Mouse (Mus musculus): ENCODE results near the gene Morc3. TPM values are rescaled to one million over a fixed set of nuclear protein-coding genes. Genes with fewer than 3 reads are reported as not detected.

Morc3 gene
- polyA plus RNA-seq (2014; fragmentation: Nextera tagmentation; extraction: Ambion mirVana): 35.1 and 36.0 TPM in 2 replicates

- H3K4me3 ChIP-seq (ENCODE audit: low read depth, low read length): peak within 1 kb of the TSS; percentile 97
- H3K4me2 ChIP-seq: peak within 1 kb of the TSS; percentile 80
- H3K36me3 ChIP-seq (ENCODE audit: insufficient read depth): 0 out of 2 replicates have a peak, but pooled peaks cover 3% of the 10 kb centered on the region
- H3K27ac ChIP-seq (ENCODE audit: low read depth): peak within 1 kb of the TSS; percentile 95
- peak; percentile 100 for DNase-seq
- ATAC-seq (ENCODE audit: insufficient read depth): peak; percentile 97
- no peaks in the 10 kb centered on the region for H3K27me3 ChIP-seq (ENCODE audit: insufficient read depth, low read length)
- 0 out of 2 replicates have a peak, but pooled peaks cover 4% of the 10 kb centered on the region for H3K4me1 ChIP-seq (ENCODE audit: insufficient read depth)
- 11% methylated on average over 53 of the region's 55 CpGs for WGBS
- TF ChIP-seq CTCF (IDR thresholded peaks at IDR 0.05; ENCODE audit: low read depth): no peak
- H3K9me3 ChIP-seq (ENCODE audit: low read depth, low read length): no peaks in the 10 kb centered on the region
- H3K9ac ChIP-seq: peak within 1 kb of the TSS; percentile 96
These were observed at the start of gene Morc3 for GRCm38 (mm10) chr16:93831627-93832395. Gene Morc3 (plus strand): TSS chr16:93832121.

GRCm38 (mm10) chr16:93784175-93784574, 47.7 kb upstream of the Morc3 start:
- no peaks in the 10 kb centered on the region for H3K9me3 ChIP-seq (ENCODE audit: low read depth, low read length)
- H3K27me3 ChIP-seq (ENCODE audit: insufficient read depth, low read length): no peaks in the 10 kb centered on the region
- 0 out of 2 replicates have a peak, but pooled peaks cover 3% of the 10 kb centered on the region for H3K36me3 ChIP-seq (ENCODE audit: insufficient read depth)
- ATAC-seq (ENCODE audit: insufficient read depth) (no peak), DNase-seq (no peak)
- H3K9ac ChIP-seq: no peak overlapping the region
- WGBS: 90% methylated on average over 7 of the region's 7 CpGs
- no peaks in the 10 kb centered on the region for H3K4me1 ChIP-seq (ENCODE audit: insufficient read depth)
- no peak overlapping the region for H3K4me2 ChIP-seq
- H3K27ac ChIP-seq (ENCODE audit: low read depth): no peak overlapping the region
- H3K4me3 ChIP-seq (ENCODE audit: low read depth, low read length): no peak overlapping the region
- peak; percentile 33 for TF ChIP-seq CTCF (IDR thresholded peaks at IDR 0.05; ENCODE audit: low read depth)

GRCm38 (mm10) chr16:93785805-93786204, 46.1 kb upstream of the Morc3 start:
- H3K4me1 ChIP-seq (ENCODE audit: insufficient read depth): no peaks in the 10 kb centered on the region
- 4% methylated on average over 9 of the region's 9 CpGs for WGBS
- ATAC-seq (ENCODE audit: insufficient read depth) (peak; percentile 93), DNase-seq (peak; percentile 95)
- no peaks in the 10 kb centered on the region for H3K9me3 ChIP-seq (ENCODE audit: low read depth, low read length)
- no peak overlapping the region for H3K9ac ChIP-seq
- no peaks in the 10 kb centered on the region for H3K27me3 ChIP-seq (ENCODE audit: insufficient read depth, low read length)
- H3K4me3 ChIP-seq (ENCODE audit: low read depth, low read length): no peak overlapping the region
- TF ChIP-seq CTCF (IDR thresholded peaks at IDR 0.05; ENCODE audit: low read depth): peak; percentile 97
- 0 out of 2 replicates have a peak, but pooled peaks cover under 1% of the 10 kb centered on the region for H3K36me3 ChIP-seq (ENCODE audit: insufficient read depth)
- H3K4me2 ChIP-seq: no peak overlapping the region
- H3K27ac ChIP-seq (ENCODE audit: low read depth): no peak overlapping the region

GRCm38 (mm10) chr16:93788388-93788787, 43.5 kb upstream of the Morc3 start:
- 85% methylated on average over 4 of the region's 4 CpGs for WGBS
- Histone ChIP-seq H3K4me3 (ENCODE audit: low read depth, low read length) (no peak overlapping the region), H3K9ac (no peak overlapping the region), H3K9me3 (ENCODE audit: low read depth, low read length) (no peaks in the 10 kb centered on the region), H3K4me1 (ENCODE audit: insufficient read depth) (no peaks in the 10 kb centered on the region), H3K4me2 (no peak overlapping the region), H3K36me3 (ENCODE audit: insufficient read depth) (no peaks in the 10 kb centered on the region), H3K27ac (ENCODE audit: low read depth) (no peak overlapping the region), H3K27me3 (ENCODE audit: insufficient read depth, low read length) (no peaks in the 10 kb centered on the region)
- DNase-seq (no peak), ATAC-seq (ENCODE audit: insufficient read depth) (no peak)
- no peak for TF ChIP-seq CTCF (IDR thresholded peaks at IDR 0.05; ENCODE audit: low read depth)

- Histone ChIP-seq H3K27me3 (ENCODE audit: insufficient read depth, low read length) (no peaks in the 10 kb centered on the region), H3K9ac (no peak overlapping the region), H3K4me3 (ENCODE audit: low read depth, low read length) (no peak overlapping the region), H3K36me3 (ENCODE audit: insufficient read depth) (no peaks in the 10 kb centered on the region), H3K9me3 (ENCODE audit: low read depth, low read length) (no peaks in the 10 kb centered on the region), H3K4me1 (ENCODE audit: insufficient read depth) (no peaks in the 10 kb centered on the region), H3K4me2 (no peak overlapping the region), H3K27ac (ENCODE audit: low read depth) (no peak overlapping the region)
- TF ChIP-seq CTCF (IDR thresholded peaks at IDR 0.05; ENCODE audit: low read depth): no peak
- 94% methylated on average over 8 of the region's 8 CpGs for WGBS
- DNase-seq: no peak
- ATAC-seq (ENCODE audit: insufficient read depth): no peak
These were observed 43.0 kb upstream of the Morc3 start for GRCm38 (mm10) chr16:93788881-93789280.

- H3K4me2 ChIP-seq: no peak overlapping the region
- 38% methylated on average over 5 of the region's 5 CpGs for WGBS
- H3K4me1 ChIP-seq (ENCODE audit: insufficient read depth): no peaks in the 10 kb centered on the region
- no peaks in the 10 kb centered on the region for H3K9me3 ChIP-seq (ENCODE audit: low read depth, low read length)
- H3K36me3 ChIP-seq (ENCODE audit: insufficient read depth): no peaks in the 10 kb centered on the region
- DNase-seq (no peak), ATAC-seq (ENCODE audit: insufficient read depth) (no peak)
- no peak overlapping the region for H3K27ac ChIP-seq (ENCODE audit: low read depth)
- no peaks in the 10 kb centered on the region for H3K27me3 ChIP-seq (ENCODE audit: insufficient read depth, low read length)
- no peak overlapping the region for H3K4me3 ChIP-seq (ENCODE audit: low read depth, low read length)
- H3K9ac ChIP-seq: no peak overlapping the region
- TF ChIP-seq CTCF (IDR thresholded peaks at IDR 0.05; ENCODE audit: low read depth): no peak
These were observed 41.8 kb upstream of the Morc3 start for GRCm38 (mm10) chr16:93789971-93790755.

Measured in lung, embryonic 14.5 days (tissue).